Mouse (Mus musculus) limb, embryonic 11.5 days (tissue): ENCODE data around the gene Rbfox2. TPM values are rescaled to one million over a fixed set of nuclear protein-coding genes. Genes with fewer than 3 reads are reported as not detected.

Experiments
- ATAC-seq: fragments of 200-750 bp; cut with Nextera tagmentation; 2 replicates; pipeline ENCODE4 v1.8.0; 2017; ENCODE audit warnings: low read depth; ENCODE audit not compliant: insufficient number of reproducible peaks, low FRiP score, low TSS enrichment
- DNase-seq: peaks from one replicate; pipeline ENCODE4 v3.0.0-alpha.2; 2015; ENCODE audit warnings: low spot score
- H3K27ac ChIP-seq: fragments of 300-500 bp; sonication (generic); replicated peaks from 2 replicates; pipeline ENCODE4 v1.5.1; 2014; ENCODE audit warnings: low read depth, mild to moderate bottlenecking, low read length
- H3K27me3 ChIP-seq: fragments of 300-500 bp; sonication (generic); 2 replicates; pipeline ENCODE4 v1.6.1; 2014; ENCODE audit warnings: mild to moderate bottlenecking, low read length, mixed read lengths; ENCODE audit not compliant: control insufficient read depth, insufficient read depth
- H3K36me3 ChIP-seq: fragments of 300-500 bp; sonication (generic); 2 replicates; pipeline ENCODE4 v1.6.1; 2014; ENCODE audit warnings: mild to moderate bottlenecking, low read length, moderate library complexity, mixed read lengths; ENCODE audit not compliant: control insufficient read depth, insufficient read depth
- H3K4me1 ChIP-seq: fragments of 300-500 bp; sonication (generic); 2 replicates; pipeline ENCODE4 v1.6.1; 2014; ENCODE audit warnings: low read length, mixed read lengths; ENCODE audit not compliant: control insufficient read depth, insufficient read depth
- H3K4me2 ChIP-seq: fragments of 300-500 bp; sonication (generic); 2 replicates; pipeline ENCODE4 v1.6.1; 2014; ENCODE audit warnings: low read depth, mild to moderate bottlenecking, moderate library complexity; ENCODE audit not compliant: severe bottlenecking
- H3K4me3 ChIP-seq: fragments of 300-500 bp; sonication (generic); 2 replicates; pipeline ENCODE4 v1.5.1; 2014; ENCODE audit warnings: low read depth, low read length
- H3K9ac ChIP-seq: fragments of 300-500 bp; sonication (generic); 2 replicates; pipeline ENCODE4 v1.6.1; 2014; ENCODE audit warnings: mild to moderate bottlenecking, low read length
- H3K9me3 ChIP-seq: fragments of 300-500 bp; sonication (generic); 2 replicates; pipeline ENCODE4 v1.6.1; 2016; ENCODE audit warnings: low read length; ENCODE audit not compliant: control insufficient read depth
- WGBS: fragments of 180-500 bp; shearing (Covaris S2); extraction: QIAGEN DNeasy Blood & Tissue Kit; methylation state at CpG from one replicate; pipeline ENCODE4 v1.1.7; 2014; 5-methylcytosine and 5-hydroxymethylcytosine counted together
- polyA plus RNA-seq: library from polyadenylated mRNA; unstranded; fragments of >200 nt; fragmentation: Nextera tagmentation; extraction: Ambion mirVana; gene quantifications from 2 replicates; pipeline ENCODE4 v1.2.1, GENCODE M21; 2014

Gene Rbfox2
- polyA plus RNA-seq, 1 experiment from 2014 or later = 71.5 TPM

- Histone ChIP-seq H3K36me3 (no peaks in the 10 kb centered on the region), H3K4me1 (peaks cover 33% of the 10 kb centered on the region), H3K4me3 (no peak overlapping the region), H3K9me3 (no peaks in the 10 kb centered on the region), H3K27ac (no peak overlapping the region), H3K4me2 (no peak overlapping the region), H3K27me3 (no peaks in the 10 kb centered on the region), H3K9ac (no peak overlapping the region)
- DNase-seq (no peak), ATAC-seq (no peak)
- WGBS = 90% methylated on average over 5 of the region's 5 CpGs
These were observed 62.2 kb downstream of the Rbfox2 start for GRCm38 (mm10) chr15:77244634-77245033.

- H3K27me3 ChIP-seq = no peaks in the 10 kb centered on the region
- ATAC-seq = no peak
- no peak for DNase-seq
- no peak overlapping the region for H3K4me2 ChIP-seq
- no peaks in the 10 kb centered on the region for H3K36me3 ChIP-seq
- H3K9me3 ChIP-seq = no peaks in the 10 kb centered on the region
- no peak overlapping the region for H3K4me3 ChIP-seq
- H3K9ac ChIP-seq = no peak overlapping the region
- H3K4me1 ChIP-seq = peaks cover 28% of the 10 kb centered on the region
- 89% methylated on average over 5 of the region's 5 CpGs for WGBS
- H3K27ac ChIP-seq = no peak overlapping the region
These were observed 62.8 kb downstream of the Rbfox2 start for GRCm38 (mm10) chr15:77243876-77244560.

GRCm38 (mm10) chr15:77240607-77241006 is 66.2 kb downstream of the Rbfox2 start:
- Histone ChIP-seq H3K9ac (no peak overlapping the region), H3K4me2 (no peak overlapping the region), H3K27me3 (no peaks in the 10 kb centered on the region), H3K27ac (no peak overlapping the region), H3K4me1 (peaks cover 13% of the 10 kb centered on the region), H3K9me3 (no peaks in the 10 kb centered on the region), H3K36me3 (no peaks in the 10 kb centered on the region), H3K4me3 (no peak overlapping the region)
- WGBS = 91% methylated on average over 4 of the region's 4 CpGs
- ATAC-seq (no peak), DNase-seq (no peak)

GRCm38 (mm10) chr15:77239564-77239963 is 67.2 kb downstream of the Rbfox2 start:
- no peak overlapping the region for H3K4me2 ChIP-seq
- no peak overlapping the region for H3K27ac ChIP-seq
- ATAC-seq (no peak), DNase-seq (no peak)
- H3K4me3 ChIP-seq = no peak overlapping the region
- peaks cover 12% of the 10 kb centered on the region for H3K4me1 ChIP-seq
- H3K9me3 ChIP-seq = no peaks in the 10 kb centered on the region
- H3K36me3 ChIP-seq = no peaks in the 10 kb centered on the region
- no peaks in the 10 kb centered on the region for H3K27me3 ChIP-seq
- 92% methylated on average over 4 of the region's 4 CpGs for WGBS
- no peak overlapping the region for H3K9ac ChIP-seq

- Histone ChIP-seq H3K9me3 (no peaks in the 10 kb centered on the region), H3K27me3 (no peaks in the 10 kb centered on the region), H3K4me1 (peaks cover 10% of the 10 kb centered on the region), H3K27ac (no peak overlapping the region), H3K36me3 (no peaks in the 10 kb centered on the region), H3K4me3 (no peak overlapping the region), H3K4me2 (no peak overlapping the region), H3K9ac (no peak overlapping the region)
- 67% methylated on average over 1 of the region's 1 CpGs for WGBS
- ATAC-seq (no peak), DNase-seq (no peak)
These were observed 69.1 kb downstream of the Rbfox2 start for GRCm38 (mm10) chr15:77237661-77238060.

GRCm38 (mm10) chr15:77236055-77236567 is 70.7 kb downstream of the Rbfox2 start:
- no peak overlapping the region for H3K9ac ChIP-seq
- H3K4me3 ChIP-seq = no peak overlapping the region
- no peaks in the 10 kb centered on the region for H3K36me3 ChIP-seq
- no peaks in the 10 kb centered on the region for H3K9me3 ChIP-seq
- WGBS = 84% methylated on average over 7 of the region's 7 CpGs
- no peaks in the 10 kb centered on the region for H3K27me3 ChIP-seq
- H3K4me2 ChIP-seq = no peak overlapping the region
- H3K4me1 ChIP-seq = peaks cover 10% of the 10 kb centered on the region
- H3K27ac ChIP-seq = no peak overlapping the region
- no peak for DNase-seq
- ATAC-seq = no peak

- no peak for ATAC-seq
- WGBS = 88% methylated on average over 4 of the region's 4 CpGs
- H3K4me1 ChIP-seq = peaks cover 10% of the 10 kb centered on the region
These were observed 71.3 kb downstream of the Rbfox2 start for GRCm38 (mm10) chr15:77235551-77235950.

GRCm38 (mm10) chr15:77234296-77234695 is 72.5 kb downstream of the Rbfox2 start:
- Histone ChIP-seq H3K27me3 (no peaks in the 10 kb centered on the region), H3K4me3 (no peak overlapping the region), H3K4me2 (no peak overlapping the region), H3K4me1 (peaks cover 7% of the 10 kb centered on the region), H3K9ac (no peak overlapping the region), H3K27ac (no peak overlapping the region), H3K36me3 (no peaks in the 10 kb centered on the region), H3K9me3 (no peaks in the 10 kb centered on the region)
- ATAC-seq = no peak
- DNase-seq = no peak
- WGBS = 59% methylated on average over 4 of the region's 4 CpGs

More at GRCm38 (mm10) chr15:77235551-77235950, 71.3 kb downstream of the Rbfox2 start:
- H3K27me3 ChIP-seq = no peaks in the 10 kb centered on the region
- H3K9me3 ChIP-seq = no peaks in the 10 kb centered on the region
- no peak overlapping the region for H3K9ac ChIP-seq
- H3K27ac ChIP-seq = no peak overlapping the region
- H3K36me3 ChIP-seq = no peaks in the 10 kb centered on the region
- no peak overlapping the region for H3K4me2 ChIP-seq
- no peak overlapping the region for H3K4me3 ChIP-seq
- no peak for DNase-seq

GRCm38 (mm10) chr15:77230144-77230543 is 76.7 kb downstream of the Rbfox2 start:
- no peak overlapping the region for H3K4me3 ChIP-seq
- WGBS = 74% methylated on average over 3 of the region's 3 CpGs
- H3K4me2 ChIP-seq = no peak overlapping the region
- H3K27me3 ChIP-seq = no peaks in the 10 kb centered on the region
- H3K27ac ChIP-seq = no peak overlapping the region
- H3K36me3 ChIP-seq = no peaks in the 10 kb centered on the region
- H3K9ac ChIP-seq = no peak overlapping the region
- no peaks in the 10 kb centered on the region for H3K9me3 ChIP-seq
- no peak for DNase-seq
- H3K4me1 ChIP-seq = peaks cover 13% of the 10 kb centered on the region
- no peak for ATAC-seq
